Mouse (Mus musculus) forelimb bud, embryonic 11.5 days (tissue): ENCODE measurements around the gene Arhgef10l.
A peak's percentile ranks its signal among the peaks of the same experiment; 100 is the strongest.

Experiments used
- DNase-seq: peaks from one replicate; pipeline ENCODE4 v3.0.0-alpha.2; 2012; ENCODE audit warnings: low read depth, low spot score

Gene Arhgef10l

DNA sequence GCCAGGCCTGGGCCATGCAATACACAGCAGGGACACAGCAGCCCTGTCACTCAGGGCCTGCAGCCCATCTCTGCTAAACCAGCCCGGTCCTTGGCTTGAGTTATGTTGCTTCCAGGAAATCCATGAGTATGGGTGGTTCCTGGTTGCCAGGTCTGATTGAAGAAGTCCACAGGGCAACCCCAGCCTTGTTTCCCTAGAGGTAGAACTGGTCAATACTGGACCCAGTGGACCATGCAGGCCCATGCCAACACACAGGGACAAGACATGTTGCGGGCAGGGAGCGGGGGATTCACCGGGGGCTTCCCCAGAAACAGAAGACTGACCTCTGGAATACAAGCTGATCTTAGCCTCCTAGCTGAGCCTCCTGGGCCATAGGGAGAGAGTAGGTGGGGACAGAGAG is 142.9 kb downstream of the Arhgef10l start:
- no peak for DNase-seq

DNA sequence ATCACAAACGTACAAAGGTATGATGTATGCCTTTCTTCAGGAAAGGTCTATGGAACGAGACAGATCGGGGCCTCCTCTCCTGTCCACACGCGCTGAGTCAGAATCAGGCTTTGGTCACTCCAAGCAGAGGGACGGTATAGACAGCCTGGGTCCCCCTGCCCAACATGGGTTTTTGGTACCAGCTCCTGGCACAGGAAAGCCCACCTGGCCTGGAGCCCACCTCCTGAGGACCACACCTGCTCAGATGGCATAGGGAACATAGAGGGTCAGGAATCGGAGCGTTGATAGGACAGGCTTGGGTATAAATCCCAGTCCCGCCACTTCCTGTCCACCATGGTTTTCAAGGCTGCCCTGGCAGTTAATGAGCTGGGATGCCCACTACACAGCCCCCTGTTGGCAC is 145.1 kb downstream of the Arhgef10l start:
- DNase-seq = no peak

DNA sequence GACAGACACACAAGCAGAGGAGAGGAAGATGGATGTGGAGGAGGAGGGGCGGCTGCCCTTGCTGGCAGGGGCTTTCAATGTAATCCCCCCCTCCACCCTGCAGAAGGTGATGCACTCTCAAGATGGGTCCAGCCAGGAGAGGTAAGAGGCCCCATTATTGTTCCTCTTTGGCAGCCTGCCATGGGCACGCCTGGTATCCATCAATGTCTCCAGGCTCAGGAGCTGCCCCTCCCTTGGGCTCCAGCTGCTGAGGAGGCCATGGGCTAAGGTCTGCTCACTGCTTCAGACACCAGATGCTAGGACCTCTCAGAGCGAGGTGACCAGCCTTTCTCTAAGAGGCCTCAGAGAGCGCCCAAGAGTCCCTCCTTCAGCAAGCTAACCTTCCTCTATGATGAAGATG is 152.0 kb downstream of the Arhgef10l start:
- no peak for DNase-seq

DNA sequence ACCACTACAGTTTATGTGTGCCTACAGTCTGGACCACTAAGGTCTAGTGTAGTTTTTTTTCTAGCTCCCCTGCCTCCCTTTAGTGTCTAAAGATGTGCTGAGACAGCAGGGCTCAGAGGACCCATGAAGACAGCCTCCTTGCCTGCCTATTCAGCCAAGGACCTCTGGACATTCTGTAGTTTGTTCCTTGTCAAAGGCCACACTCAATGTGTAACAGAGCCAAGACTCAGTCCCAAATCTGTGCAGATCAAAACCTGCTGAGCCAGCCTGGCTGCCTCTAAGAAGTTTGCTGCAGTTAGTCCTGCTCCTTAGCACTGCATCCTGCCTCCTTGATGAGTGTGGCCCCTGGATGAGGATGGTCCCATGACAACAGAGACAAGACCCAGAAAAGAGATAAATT is 156.0 kb downstream of the Arhgef10l start:
- DNase-seq = no peak

DNA sequence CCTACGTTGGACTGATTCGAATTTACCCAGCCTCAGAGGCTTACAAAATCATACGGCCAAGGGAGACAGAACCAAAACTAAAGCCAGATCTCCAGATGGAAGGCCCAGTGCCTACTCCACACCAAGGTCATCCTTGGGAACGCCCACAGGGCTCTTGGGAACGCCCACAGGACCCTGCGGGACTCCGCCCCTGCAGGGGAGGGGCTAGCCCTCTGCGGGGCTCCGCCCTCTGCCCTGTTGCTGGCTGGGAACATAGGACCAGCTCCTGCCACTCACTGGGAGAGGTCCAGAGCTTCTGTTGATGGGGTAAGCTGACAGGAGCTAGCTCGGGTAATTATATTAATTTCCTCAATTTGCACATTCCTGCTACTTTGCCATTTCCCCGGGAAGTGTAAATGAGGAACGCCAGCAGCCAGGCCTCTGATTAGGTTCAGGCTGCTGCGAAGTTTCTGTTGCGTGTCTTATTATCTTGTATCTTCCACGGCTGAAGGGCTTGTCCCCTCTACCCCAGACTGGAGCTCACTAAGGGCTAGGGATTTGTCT is 158.6 kb downstream of the Arhgef10l start:
- DNase-seq = no peak

DNA sequence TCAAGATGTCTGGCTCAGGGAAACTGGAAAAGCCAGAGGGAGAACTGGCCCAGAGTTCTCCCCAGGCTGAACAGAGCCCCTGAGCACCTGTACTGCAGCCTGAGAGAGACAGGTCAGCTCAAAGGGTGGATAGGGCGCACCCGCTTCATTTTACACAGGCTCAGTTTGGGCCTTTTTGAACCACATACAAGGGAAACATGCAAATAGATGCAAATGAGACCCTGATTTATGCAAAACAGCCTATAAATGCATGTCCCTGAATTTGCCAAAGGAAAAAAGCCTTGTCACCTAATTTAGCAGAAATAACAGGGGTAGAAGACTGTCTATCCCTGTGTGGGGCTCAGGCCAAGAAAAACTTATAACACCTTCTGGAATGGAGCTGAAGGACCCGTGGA is 160.2 kb downstream of the Arhgef10l start:
- no peak for DNase-seq

DNA sequence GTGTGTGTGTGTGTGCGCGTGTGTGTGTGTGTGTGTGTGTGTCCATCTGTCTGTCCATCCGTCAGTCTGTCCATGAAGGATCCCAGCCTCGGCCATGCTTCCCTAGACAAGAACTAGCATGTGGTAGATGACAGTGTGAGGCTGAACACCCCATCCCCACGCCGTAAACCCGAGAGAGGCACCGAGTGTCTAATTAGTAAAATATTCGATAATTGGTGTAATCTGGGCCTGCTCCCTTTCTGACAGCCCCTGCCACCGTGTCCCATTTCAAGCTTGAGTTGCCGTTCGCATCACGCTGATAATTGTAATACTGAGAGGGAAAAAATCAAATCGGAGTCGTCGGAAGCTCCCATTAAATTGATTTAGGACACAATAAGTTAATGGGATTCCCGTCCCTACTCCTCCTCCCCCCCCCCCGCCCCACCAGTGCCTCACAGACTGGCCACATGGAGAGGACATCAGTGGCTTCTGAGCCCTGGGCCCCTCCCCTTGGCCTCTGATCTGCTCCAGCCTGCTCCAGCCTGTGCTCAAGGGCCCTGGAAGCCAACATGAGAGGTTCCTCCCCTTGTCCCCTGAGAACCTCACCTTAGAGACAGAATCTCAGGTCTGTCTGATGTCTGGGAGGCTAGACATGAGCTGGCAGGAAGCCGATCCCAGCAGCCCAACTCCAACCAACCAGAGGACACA is 160.7 kb downstream of the Arhgef10l start:
- DNase-seq = no peak

DNA sequence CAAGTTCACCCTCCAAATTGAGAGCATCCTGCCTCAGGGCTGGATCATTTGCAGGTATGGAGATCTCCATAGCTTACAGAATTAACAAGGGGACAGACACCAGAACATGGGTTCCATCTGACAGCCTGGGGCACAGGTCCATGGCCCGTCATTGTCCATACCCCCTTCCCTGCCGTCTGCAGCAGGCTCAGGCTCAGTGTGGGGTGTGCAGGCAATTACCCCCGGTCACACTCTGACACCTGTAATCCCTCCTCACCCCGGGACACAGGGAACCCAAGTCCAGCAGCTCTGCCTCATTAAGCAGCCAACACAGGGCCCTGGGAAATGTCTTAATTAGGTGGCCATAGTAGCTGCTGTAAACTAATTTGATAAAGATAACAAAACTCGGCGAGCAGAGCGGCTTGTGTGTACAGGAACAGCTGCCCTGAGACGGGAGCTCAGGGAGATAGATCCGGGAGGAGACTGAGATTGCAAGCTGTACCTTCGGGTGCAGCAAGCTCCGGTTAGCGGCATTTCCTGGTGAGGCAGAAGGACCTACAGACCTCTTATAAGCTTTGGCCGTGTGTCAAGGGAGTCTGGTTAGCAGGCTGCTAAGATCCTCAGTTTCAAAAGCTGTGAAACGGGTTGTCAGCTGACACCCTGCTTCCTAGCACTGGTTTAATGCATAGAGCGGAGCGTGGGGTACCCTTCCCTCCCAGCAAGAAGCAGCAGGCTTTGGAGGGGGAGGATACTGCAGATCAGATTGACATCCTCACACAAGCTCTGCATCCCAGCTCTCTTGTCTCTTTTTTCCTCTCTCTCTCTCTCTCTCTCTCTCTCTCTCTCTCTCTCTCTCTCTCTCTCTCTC is 161.5 kb downstream of the Arhgef10l start:
- no peak for DNase-seq

DNA sequence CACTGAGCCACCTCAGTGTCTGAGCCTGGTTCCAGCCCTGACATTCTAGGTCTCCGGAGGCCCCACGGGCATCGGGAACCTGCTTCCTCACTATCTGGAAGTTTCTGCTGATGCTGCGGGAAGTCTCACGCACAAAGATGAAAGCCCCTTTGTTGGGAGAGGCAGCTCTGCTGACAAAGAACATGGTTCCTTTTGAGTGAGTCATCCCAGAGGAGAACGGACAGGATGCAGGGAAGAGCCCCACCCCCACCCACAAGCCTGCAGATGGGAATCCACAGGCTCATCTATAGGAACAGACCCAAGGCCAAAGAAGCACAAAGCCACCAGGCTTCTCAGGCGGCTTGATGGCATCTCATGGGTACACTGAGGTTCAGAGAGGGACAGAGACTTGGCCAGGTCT is 165.0 kb downstream of the Arhgef10l start:
- no peak for DNase-seq

DNA sequence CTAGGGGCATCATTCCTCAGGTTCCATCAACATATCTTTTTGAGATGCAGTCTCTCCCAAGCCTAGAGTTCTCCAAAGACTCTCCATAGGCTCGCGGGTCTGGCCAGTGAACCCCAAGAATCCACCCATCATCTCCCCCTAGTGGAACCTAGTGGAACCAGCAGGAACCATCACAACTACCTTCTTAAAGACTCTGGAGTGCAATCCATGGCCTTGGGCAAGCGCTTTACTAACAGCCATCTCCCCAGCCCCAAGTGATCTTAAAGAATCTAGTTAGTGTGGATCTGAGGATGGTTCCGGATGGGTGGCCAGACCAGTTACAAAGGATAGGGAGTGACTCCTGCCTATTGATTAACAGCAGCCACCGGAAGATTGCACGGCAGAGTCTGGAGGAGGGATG is 166.2 kb downstream of the Arhgef10l start:
- no peak for DNase-seq

DNA sequence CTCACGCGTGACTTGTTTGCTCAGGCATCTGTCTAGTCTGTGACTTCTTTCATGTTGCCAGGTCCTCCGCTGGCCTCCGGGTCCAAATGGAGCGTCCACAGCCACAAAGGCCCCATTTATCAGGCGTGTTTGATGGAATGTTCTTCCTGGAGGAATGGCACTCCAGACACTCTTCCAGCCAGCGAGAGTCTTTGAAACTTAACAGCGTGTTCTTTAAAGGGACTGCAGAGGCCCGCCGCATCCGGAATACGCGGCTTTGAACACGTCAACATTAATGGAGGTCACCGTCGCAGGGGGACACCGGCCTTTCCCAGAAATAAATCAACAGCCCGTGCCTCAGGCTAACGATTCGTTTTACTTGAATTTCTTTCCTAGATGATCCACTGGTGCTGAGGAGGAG is 168.6 kb downstream of the Arhgef10l start:
- no peak for DNase-seq

DNA sequence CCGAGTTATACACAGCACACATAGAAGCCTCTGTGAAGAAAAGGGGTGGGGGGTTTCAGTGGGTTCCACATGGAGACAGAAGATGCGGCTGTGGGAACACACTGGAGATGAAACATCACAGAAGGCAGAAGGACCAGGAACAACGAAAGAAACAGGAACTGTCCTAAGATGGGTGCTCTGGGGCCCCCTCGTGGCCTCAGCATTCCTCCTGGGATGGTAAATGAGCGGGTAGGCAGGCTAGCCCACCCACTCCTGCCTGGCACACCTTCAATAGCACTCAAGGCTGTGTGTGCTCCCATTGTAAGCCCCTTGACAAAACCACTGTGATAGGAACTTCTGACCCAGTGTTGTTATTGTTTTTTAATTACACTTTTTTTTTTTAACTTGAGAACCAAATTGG is 174.3 kb downstream of the Arhgef10l start:
- no peak for DNase-seq

DNA sequence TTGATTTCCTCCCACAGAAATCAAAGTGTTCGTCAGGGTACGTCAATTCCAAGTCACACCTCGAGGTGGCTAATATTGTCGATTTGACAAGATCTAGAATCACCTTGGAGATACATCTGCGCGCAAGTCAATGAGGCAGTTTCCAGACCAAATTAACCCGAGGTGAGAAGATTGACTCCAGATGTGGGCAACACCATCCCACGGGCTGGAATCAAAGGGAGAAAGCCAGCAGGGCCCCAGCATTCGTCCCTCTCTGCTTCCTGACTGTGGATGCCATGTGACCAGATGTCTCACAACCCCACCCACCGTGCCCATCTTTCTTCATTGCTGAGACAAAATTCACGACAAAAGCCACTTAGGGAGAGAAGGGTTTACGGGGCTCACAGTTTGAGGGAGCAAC is 180.4 kb downstream of the Arhgef10l start:
- peak; percentile 52 for DNase-seq

DNA sequence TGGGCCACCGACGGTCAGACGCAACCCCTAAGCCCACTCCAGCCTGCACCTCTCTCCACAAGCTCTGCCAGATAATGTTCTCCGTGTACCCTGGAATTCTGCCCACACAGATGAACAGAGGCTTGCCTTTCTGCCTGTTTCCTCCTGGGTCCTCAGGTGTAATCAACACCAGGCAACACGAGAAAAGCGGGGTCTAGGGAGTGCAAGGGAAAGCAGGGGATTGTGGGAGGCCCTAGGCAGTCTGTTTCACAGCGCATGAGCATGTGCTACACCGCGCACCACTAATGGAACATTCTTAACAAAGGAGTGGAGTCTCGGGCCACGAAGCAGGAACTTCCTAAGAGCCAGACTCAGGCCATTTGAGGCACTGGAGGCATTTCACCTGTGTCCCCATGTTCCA is 182.7 kb downstream of the Arhgef10l start:
- DNase-seq = no peak

DNA sequence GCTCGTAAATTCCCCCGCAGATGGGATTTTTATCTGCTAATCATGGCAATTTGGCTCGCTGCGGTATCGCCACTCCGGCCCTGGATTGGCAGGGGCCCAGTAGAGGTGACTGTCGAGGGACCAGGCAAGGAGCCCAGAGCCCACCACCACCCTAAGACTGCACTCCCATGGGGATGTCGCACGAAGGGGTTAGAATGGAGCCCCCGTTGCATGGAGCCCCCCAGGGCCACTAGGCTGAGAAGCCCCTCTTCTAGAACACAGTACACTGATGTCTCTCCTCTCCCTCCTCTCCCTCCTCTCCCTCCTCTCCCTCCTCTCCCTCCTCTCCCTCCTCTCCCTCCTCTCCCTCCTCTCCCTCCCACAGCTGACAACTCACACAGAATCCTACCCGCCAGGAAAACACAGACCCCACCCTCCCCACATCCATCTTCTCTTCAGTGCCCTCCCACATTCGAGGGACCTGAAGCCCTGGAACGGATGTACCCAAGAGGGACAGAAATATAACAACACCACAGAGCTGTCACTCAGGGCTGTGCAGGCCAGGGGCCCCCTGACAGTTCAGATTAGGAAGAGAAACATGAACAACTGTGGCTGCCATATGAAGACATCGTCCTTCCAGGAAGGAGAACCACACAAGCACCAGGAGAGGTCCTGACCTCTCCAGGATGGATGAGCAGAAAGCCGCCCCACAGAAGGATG is 185.3 kb downstream of the Arhgef10l start:
- no peak for DNase-seq

DNA sequence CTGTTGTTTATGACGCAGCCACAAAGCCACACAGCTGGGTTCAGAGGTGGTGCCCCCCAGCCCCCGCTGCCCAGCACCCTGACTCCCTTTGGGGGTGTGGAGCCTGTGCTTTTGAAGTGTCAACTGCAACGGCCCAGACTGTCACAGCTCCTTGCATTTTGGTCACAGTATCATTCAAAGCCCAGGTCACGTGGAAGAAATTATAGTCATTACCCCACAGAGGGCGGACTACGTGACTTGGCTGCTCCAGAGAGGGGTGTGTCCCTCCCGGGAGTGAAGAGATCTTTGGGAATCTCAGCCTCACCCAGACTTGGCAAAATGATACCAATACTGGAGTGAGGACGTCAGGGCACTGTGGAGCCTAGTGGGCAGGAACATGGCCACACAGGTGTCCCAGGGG is 190.6 kb downstream of the Arhgef10l start:
- no peak for DNase-seq

DNA sequence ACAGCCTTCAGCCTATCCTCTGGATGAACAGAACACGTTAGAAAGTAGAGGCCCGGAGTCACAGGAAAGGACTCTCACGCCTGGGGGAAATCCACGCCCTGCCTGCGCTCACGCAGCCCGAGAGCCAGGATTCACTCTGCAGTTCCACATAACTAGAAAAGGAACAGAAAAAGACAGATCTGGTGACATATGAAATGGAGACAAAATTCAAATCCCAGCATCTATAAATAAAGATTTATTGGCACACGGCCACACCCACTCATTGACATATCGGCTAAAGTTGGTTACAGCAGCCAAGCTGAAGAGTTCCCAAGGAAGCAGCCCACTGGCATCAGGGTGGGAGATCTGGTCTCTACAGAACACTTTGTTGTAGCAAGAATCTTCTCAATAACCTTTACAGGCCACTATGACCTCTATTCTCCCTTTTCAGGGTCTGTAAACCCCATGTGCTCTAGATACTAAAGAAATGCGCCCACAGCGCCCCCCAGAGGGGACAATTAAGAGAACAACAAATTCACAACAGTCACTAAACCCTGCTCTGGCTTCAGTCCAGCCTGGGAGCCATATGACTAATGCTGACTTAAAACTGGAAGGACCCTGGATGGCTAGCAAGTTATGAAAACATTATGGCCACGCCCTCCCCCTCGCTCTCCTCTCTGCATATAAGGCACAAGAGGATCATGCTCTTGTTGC is 195.9 kb downstream of the Arhgef10l start:
- DNase-seq = no peak

DNA sequence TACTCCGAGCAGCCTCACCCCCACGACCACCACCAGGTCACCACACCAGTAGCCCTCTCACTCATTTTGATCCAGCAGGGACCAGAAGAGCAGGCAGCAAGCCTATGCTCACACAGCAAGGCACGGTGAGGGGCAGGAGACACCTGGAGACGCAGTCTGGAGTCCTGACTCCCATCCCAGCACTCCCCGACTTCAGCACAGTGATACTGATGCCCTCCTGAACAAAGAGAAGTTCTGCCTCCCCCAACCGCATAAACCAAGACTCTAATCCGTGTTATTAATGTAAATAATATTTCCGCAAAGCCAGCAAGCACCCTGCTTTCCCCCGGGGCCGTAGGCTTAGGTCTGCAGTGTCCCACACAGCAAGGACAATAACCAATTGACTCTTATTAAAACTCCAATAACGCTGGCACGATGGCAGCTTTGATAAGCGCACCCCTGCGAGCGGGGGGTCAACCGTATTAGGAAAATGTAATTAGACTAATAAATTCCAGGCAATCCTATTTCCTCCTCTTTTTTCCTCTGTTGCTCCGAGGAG is 198.5 kb downstream of the Arhgef10l start:
- DNase-seq = no peak
